Mouse (Mus musculus): ENCODE data around the gene Per1.

Per1 gene

GRCm38 (mm10) chr11:69099177-69099914 is 4.3 kb downstream of the Per1 start:
- DNase-seq (ENCODE audit: inconsistent ontology term) = no peak

- DNase-seq (ENCODE audit: inconsistent ontology term) = peak; percentile 95
Measured at GRCm38 (mm10) chr11:69099915-69100345, 4.9 kb downstream of the Per1 start.

GRCm38 (mm10) chr11:69100639-69101360 is 5.8 kb downstream of the Per1 start:
- DNase-seq (ENCODE audit: inconsistent ontology term) = no peak

- DNase-seq (ENCODE audit: inconsistent ontology term) = no peak
Measured at GRCm38 (mm10) chr11:69101604-69102402, 6.8 kb downstream of the Per1 start.

- DNase-seq (ENCODE audit: inconsistent ontology term) = no peak
Measured at GRCm38 (mm10) chr11:69102403-69102725, 7.3 kb downstream of the Per1 start.

- no peak for DNase-seq (ENCODE audit: inconsistent ontology term)
Measured at GRCm38 (mm10) chr11:69103121-69103520, 8.1 kb downstream of the Per1 start.

- DNase-seq (ENCODE audit: inconsistent ontology term) = no peak
Measured at GRCm38 (mm10) chr11:69103531-69104435, 8.8 kb downstream of the Per1 start.

GRCm38 (mm10) chr11:69104487-69104886 is 9.5 kb downstream of the Per1 start:
- no peak for DNase-seq (ENCODE audit: inconsistent ontology term)

- no peak for DNase-seq (ENCODE audit: inconsistent ontology term)
Measured at GRCm38 (mm10) chr11:69105227-69105626, 10.2 kb downstream of the Per1 start.

- DNase-seq (ENCODE audit: inconsistent ontology term) = no peak
Measured at GRCm38 (mm10) chr11:69105796-69106195, 10.8 kb downstream of the Per1 start.

- no peak for DNase-seq (ENCODE audit: inconsistent ontology term)
Measured at GRCm38 (mm10) chr11:69106299-69106698, 11.3 kb downstream of the Per1 start.

GRCm38 (mm10) chr11:69106842-69107241 is 11.8 kb downstream of the Per1 start:
- DNase-seq (ENCODE audit: inconsistent ontology term) = no peak

GRCm38 (mm10) chr11:69107676-69108075 is 12.7 kb downstream of the Per1 start:
- DNase-seq (ENCODE audit: inconsistent ontology term) = no peak

GRCm38 (mm10) chr11:69108223-69108622 is 13.2 kb downstream of the Per1 start:
- DNase-seq (ENCODE audit: inconsistent ontology term) = no peak

- no peak for DNase-seq (ENCODE audit: inconsistent ontology term)
Measured at GRCm38 (mm10) chr11:69109032-69109900, 14.2 kb downstream of the Per1 start.

- DNase-seq (ENCODE audit: inconsistent ontology term) = peak; percentile 85
Measured at GRCm38 (mm10) chr11:69110319-69111046, 15.5 kb downstream of the Per1 start.

- no peak for DNase-seq (ENCODE audit: inconsistent ontology term)
Measured at GRCm38 (mm10) chr11:69111051-69111810, 16.2 kb downstream of the Per1 start.

GRCm38 (mm10) chr11:69111865-69112264 is 16.8 kb downstream of the Per1 start:
- no peak for DNase-seq (ENCODE audit: inconsistent ontology term)

- peak; percentile 46 for DNase-seq (ENCODE audit: inconsistent ontology term)
Measured at GRCm38 (mm10) chr11:69114018-69114417, 19.0 kb downstream of the Per1 start.
